Mouse (Mus musculus) liver, postnatal 0 days (tissue): Measurements from ENCODE around the gene Nt5dc1. TPM values are rescaled to one million over a fixed set of nuclear protein-coding genes. Genes with fewer than 3 reads are reported as not detected.

ENCODE experiments used
- ATAC-seq: fragments of 200-750 bp; cut with Nextera tagmentation; 2 replicates; pipeline ENCODE4 v1.8.0; 2017; ENCODE audit warnings: mild to moderate bottlenecking, moderate library complexity
- DNase-seq: peaks from one replicate; pipeline ENCODE4 v3.0.0-alpha.2; 2016
- H3K27ac ChIP-seq: fragments of 300-500 bp; sonication (generic); 2 replicates; pipeline ENCODE4 v1.5.1; 2014; ENCODE audit warnings: antibody characterized with exemption, moderate library complexity, mild to moderate bottlenecking, low read depth
- H3K27me3 ChIP-seq: fragments of 300-500 bp; sonication (generic); 2 replicates; pipeline ENCODE4 v1.6.1; 2014; ENCODE audit warnings: low read length, control low read depth, mixed read lengths; ENCODE audit not compliant: insufficient read depth
- H3K36me3 ChIP-seq: fragments of 300-500 bp; sonication (generic); replicated peaks from 2 replicates; pipeline ENCODE4 v1.6.1; 2014; ENCODE audit warnings: mild to moderate bottlenecking, control low read depth, low read length, moderate library complexity, mixed read lengths; ENCODE audit not compliant: insufficient read depth
- H3K4me1 ChIP-seq: fragments of 300-500 bp; sonication (generic); 2 replicates; pipeline ENCODE4 v1.6.1; 2014; ENCODE audit warnings: antibody characterized with exemption, mild to moderate bottlenecking, control low read depth; ENCODE audit not compliant: insufficient read depth
- H3K4me2 ChIP-seq: fragments of 300-500 bp; sonication (generic); 2 replicates; pipeline ENCODE4 v1.6.1; 2014; ENCODE audit warnings: low read depth, mild to moderate bottlenecking, low read length, moderate library complexity, mixed read lengths
- H3K4me3 ChIP-seq: fragments of 300-500 bp; sonication (generic); 2 replicates; pipeline ENCODE4 v1.5.1; 2014; ENCODE audit warnings: low read depth, low read length
- H3K9ac ChIP-seq: fragments of 300-500 bp; sonication (generic); replicated peaks from 2 replicates; pipeline ENCODE4 v1.6.1; 2014; ENCODE audit warnings: mild to moderate bottlenecking, moderate library complexity
- H3K9me3 ChIP-seq: fragments of 300-500 bp; sonication (generic); 2 replicates; pipeline ENCODE4 v1.6.1; 2016; ENCODE audit warnings: mild to moderate bottlenecking, control low read depth, low read length, mixed read lengths
- CTCF ChIP-seq: sonication (generic); IDR thresholded peaks from 2 replicates; pipeline ENCODE4 v1.5.1; 2016; ENCODE audit warnings: antibody characterized with exemption, low read depth
- EP300 ChIP-seq: IDR thresholded peaks from 2 replicates; pipeline ENCODE4 v1.6.1; 2016; ENCODE audit warnings: antibody characterized with exemption, low read depth, mild to moderate bottlenecking
- WGBS: fragments of 180-500 bp; shearing (Covaris S2); extraction: QIAGEN DNeasy Blood & Tissue Kit; methylation state at CpG from one replicate; pipeline ENCODE4 v1.1.7; 2014; ENCODE audit not compliant: insufficient replicate concordance; 5-methylcytosine and 5-hydroxymethylcytosine counted together
- polyA plus RNA-seq: library from polyadenylated mRNA; unstranded; fragments of >200 nt; fragmentation: Nextera tagmentation; extraction: Ambion mirVana; gene quantifications from 2 replicates; pipeline ENCODE4 v1.2.1, GENCODE M21; 2015

The Nt5dc1 gene
- polyA plus RNA-seq, 1 experiment from 2014 or later = 8.0 TPM

- Histone ChIP-seq H3K4me1 (peaks cover 11% of the 10 kb centered on the region; the same call in 1 of the 2 replicates), H3K27ac (no peak overlapping the region), H3K4me3 (no peak overlapping the region), H3K27me3 (no peaks in the 10 kb centered on the region), H3K36me3 (0 out of 2 replicates have a peak, but pooled peaks cover 2% of the 10 kb centered on the region), H3K4me2 (no peak overlapping the region), H3K9me3 (no peaks in the 10 kb centered on the region), H3K9ac (no peak overlapping the region)
- no peak for TF ChIP-seq EP300
- no peak for TF ChIP-seq CTCF
- ATAC-seq (no peak), DNase-seq (no peak)
- WGBS = 59% methylated on average over 5 of the region's 5 CpGs
These were observed 118.0 kb downstream of the Nt5dc1 start for GRCm38 (mm10) chr10:34300368-34300767.

GRCm38 (mm10) chr10:34297980-34298753 is 120.2 kb downstream of the Nt5dc1 start:
- WGBS = 45% methylated on average over 25 of the region's 25 CpGs
- Histone ChIP-seq H3K27ac (no peak overlapping the region), H3K4me2 (peak overlapping the region; percentile 89), H3K36me3 (0 out of 2 replicates have a peak, but pooled peaks cover 2% of the 10 kb centered on the region), H3K4me1 (peaks cover 11% of the 10 kb centered on the region; the same call in 1 of the 2 replicates), H3K4me3 (peak overlapping the region; percentile 62), H3K27me3 (no peaks in the 10 kb centered on the region), H3K9me3 (no peaks in the 10 kb centered on the region), H3K9ac (peak overlapping the region; percentile 56)
- no peak for TF ChIP-seq EP300
- DNase-seq (peak; percentile 21), ATAC-seq (peak; percentile 12)

GRCm38 (mm10) chr10:34297299-34297979 is 120.9 kb downstream of the Nt5dc1 start, which contains the start of gene Tspyl4:
TSS of gene Tspyl4 (plus strand) at chr10:34297442.
- ATAC-seq (peak; percentile 96), DNase-seq (peak; percentile 91)
- Histone ChIP-seq H3K4me3 (peak within 1 kb of the TSS; percentile 62), H3K9me3 (no peaks in the 10 kb centered on the region), H3K36me3 (0 out of 2 replicates have a peak, but pooled peaks cover under 1% of the 10 kb centered on the region), H3K4me1 (peaks cover 11% of the 10 kb centered on the region; the same call in 1 of the 2 replicates), H3K4me2 (peak within 1 kb of the TSS; percentile 89), H3K27me3 (no peaks in the 10 kb centered on the region), H3K27ac (no peak within 1 kb of the TSS), H3K9ac (peak within 1 kb of the TSS; percentile 56)
- WGBS = under 1% methylated on average over 38 of the region's 38 CpGs
- TF ChIP-seq EP300 (no peak), CTCF (no peak)

- Histone ChIP-seq H3K36me3 (no peaks in the 10 kb centered on the region), H3K4me1 (peaks cover 11% of the 10 kb centered on the region; the same call in 1 of the 2 replicates), H3K27me3 (no peaks in the 10 kb centered on the region), H3K9me3 (no peaks in the 10 kb centered on the region), H3K9ac (0 out of 2 replicates have a peak overlapping the region, but pooled peaks have one; percentile 19), H3K4me2 (peak overlapping the region; percentile 89), H3K4me3 (peak overlapping the region; percentile 62), H3K27ac (no peak overlapping the region)
- TF ChIP-seq EP300 = no peak
- no peak for TF ChIP-seq CTCF
- WGBS = 6% methylated on average over 13 of the region's 13 CpGs
- DNase-seq (no peak), ATAC-seq (no peak)
These were observed 121.4 kb downstream of the Nt5dc1 start for GRCm38 (mm10) chr10:34296911-34297298.

GRCm38 (mm10) chr10:34282420-34283238 is 135.7 kb downstream of the Nt5dc1 start:
- no peaks in the 10 kb centered on the region for H3K27me3 ChIP-seq
- peaks cover 6% of the 10 kb centered on the region for H3K36me3 ChIP-seq
- TF ChIP-seq CTCF = no peak
- no peak for TF ChIP-seq EP300
- ATAC-seq (peak; percentile 53), DNase-seq (peak; percentile 71)
- H3K27ac ChIP-seq = peak overlapping the region; percentile 91
- peak overlapping the region; percentile 98 for H3K9ac ChIP-seq
- WGBS = 4% methylated on average over 47 of the region's 47 CpGs
- H3K4me3 ChIP-seq = peak overlapping the region; percentile 99
- no peaks in the 10 kb centered on the region for H3K9me3 ChIP-seq
- H3K4me1 ChIP-seq = peaks cover 14% of the 10 kb centered on the region
- H3K4me2 ChIP-seq = peak overlapping the region; percentile 92
